Mouse (Mus musculus) granulocyte monocyte progenitor cell, adult 5-6 weeks (primary cell): Measurements from ENCODE around the gene Rhov. TPM values are rescaled to one million over a fixed set of nuclear protein-coding genes. Genes with fewer than 3 reads are reported as not detected.
A peak's percentile ranks its signal among the peaks of the same experiment; 100 is the strongest.

Experiments used
- ATAC-seq: replicated peaks from 2 replicates; pipeline ENCODE4 v1.8.0; 2016; ENCODE audit warnings: mild to moderate bottlenecking, moderate TSS enrichment, inconsistent platforms; ENCODE audit not compliant: poor library complexity, severe bottlenecking
- total RNA-seq, 2 experiments: library from RNA; stranded (forward) in 1 of 2; stranded (reverse) in 1 of 2; fragments of 200-712, 200-1000 nt in 1 of 2; fragments of >200 nt in 1 of 2; fragmentation: Nextera tagmentation in 1 of 2; gene quantifications; 2 replicates each; pipeline ENCODE4 v1.2.3; 2014 to 2017

The Rhov gene
- total RNA-seq, 2 experiments from 2014 or later: 0.26 TPM; not detected in 1

DNA sequence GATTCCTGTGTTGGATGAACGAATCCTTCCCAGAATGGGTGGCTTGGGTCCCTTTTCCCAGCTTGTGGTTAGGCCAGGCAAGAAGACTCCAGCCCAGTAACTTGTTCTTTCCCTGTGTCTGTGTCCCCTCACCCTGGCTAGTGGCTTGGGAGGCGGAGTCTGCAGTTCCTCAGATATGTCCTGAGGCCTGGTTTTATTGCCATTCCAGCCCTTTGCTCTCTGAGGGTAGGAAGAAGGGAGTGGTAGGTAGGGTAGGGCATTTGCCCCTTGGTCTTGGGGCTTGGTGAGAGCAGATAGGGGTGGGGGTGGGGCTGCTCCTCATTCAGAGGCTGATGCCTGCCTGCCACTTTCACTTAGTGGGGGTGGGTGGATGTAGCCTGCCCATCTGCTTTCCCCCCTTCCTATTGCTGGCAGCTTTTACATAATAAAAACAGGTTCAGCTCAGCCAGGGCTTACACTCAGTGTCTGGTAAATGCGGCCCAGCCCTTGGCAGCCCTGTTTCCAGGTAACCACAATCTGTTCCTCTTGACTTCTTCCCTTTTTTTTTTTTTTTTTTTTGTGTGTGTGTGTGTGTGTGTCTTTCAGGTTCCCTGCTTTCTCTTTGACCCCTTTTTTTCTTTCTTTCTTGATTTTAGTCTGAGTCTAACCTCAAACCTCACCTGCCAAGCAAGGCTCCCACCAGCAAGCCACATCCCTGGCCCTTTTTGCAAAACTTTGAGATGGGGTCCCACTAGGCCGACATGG is 30.8 kb downstream of the Rhov start:
- ATAC-seq: no peak

DNA sequence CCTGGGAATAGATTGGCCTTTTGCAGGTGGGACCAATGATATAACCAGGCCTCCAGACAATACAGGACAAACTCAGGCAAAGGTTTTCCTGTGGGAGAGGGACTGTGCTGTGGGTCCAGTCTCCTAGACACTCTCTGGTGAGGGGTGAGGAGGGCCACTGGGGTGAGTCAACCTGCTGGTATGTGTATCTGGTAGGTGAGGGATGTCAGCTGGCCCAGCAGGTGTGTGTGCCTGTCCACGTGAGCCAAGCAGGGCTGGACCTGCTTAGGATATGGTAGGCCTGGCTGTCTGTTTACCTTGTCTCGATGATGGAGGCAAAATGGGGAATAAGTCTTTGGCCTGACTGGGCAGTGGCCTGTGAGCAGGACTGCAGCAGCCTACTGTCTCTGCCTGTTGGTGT is 32.4 kb downstream of the Rhov start:
- no peak for ATAC-seq

- ATAC-seq: peak; percentile 21; the same call in 1 of the 2 replicates
Measured at GRCm38 (mm10) chr2:119237871-119238220, 33.2 kb downstream of the Rhov start.

DNA sequence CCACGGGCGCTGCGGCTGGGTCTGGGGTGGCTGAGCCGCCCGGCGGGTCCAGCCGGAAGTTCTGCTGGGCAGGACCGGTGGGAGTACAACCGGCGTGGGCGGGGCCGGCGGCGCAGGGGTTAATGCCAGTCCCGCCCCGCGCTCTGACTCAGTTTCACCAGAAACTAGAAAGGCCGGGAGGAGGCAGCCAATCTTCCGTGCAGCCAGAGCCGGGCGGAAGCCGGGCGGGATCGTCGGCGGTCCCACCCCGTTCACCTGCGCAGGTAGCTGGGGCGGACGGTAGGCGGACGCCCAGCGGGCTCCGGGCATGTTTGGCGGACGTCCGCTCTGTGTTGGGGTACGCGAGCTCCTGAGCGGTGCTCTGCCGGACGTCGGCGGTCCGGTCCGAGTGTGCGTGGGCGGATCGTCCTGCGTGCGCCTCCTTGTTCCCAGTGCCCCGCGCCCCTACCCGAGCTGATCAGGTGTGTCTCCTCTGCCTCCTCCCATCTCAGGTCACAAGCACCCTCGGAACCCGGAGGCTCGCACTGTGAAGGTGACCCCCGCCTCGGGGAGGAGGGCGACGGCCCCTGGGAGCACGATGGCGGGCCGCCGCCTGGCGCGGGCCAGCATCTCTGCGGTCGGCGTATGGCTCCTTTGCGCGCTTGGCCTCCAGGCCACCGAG is 33.7 kb downstream of the Rhov start, which contains the start of gene Spint1:
Spint1 (plus strand) TSS at position 153 of the 661 bp plus-strand sequence.
- ATAC-seq: peak; percentile 21; the same call in 1 of the 2 replicates

GRCm38 (mm10) chr2:119236682-119237209 is 34.3 kb downstream of the Rhov start:
- ATAC-seq: no peak

DNA sequence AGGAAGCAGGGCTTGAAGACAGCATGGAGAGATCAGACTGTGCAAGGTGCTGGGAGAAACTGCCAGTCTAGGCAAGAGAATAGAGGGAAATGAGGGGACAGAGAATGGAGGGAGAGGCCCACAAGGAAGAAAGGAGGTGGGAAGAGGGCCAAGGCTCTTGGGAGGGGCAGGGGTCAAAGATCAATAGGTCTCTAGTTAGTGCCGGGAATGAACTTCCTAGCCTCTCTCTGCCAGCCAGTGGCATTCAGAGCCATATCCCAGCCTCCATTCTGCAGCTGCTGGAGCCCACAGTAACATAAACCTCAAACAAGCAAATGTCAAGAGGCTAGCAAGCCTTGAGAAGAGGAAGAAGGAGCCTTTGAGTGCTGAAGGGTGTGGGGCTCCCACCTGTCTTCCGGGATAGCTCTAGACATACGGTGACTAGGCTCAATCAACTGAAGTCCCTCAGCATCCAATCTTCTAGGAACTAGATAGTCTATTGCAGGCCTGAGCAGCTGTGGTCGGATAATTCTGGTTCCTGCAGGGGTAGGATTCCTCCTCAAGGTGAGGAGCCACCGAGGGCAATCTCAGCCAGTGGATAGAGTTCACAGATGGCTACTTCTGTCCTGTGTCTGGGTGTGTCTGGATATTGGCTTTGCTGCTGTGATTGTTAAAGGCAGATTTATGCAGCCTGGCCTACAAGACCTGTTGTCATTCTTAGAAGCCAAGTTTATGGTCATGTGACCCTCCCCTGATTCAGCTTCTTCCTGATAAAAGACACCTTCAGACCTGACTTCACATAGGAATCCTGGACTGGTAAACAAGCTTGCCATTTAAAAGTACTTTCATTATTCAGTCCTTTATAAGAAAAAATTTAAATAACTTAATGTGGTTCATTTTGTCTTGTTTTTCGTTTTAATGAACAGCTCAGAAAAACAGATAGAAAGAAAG is 41.0 kb downstream of the Rhov start, which contains the start of gene Ppp1r14d:
Ppp1r14d (minus strand) TSS at position 132 of the 930 bp plus-strand sequence.
- ATAC-seq: no peak

Other genes starting within 250 kb of the Rhov start
- 11.5 and 18.3 TPM in 2 replicates for gene Ccdc32, start 241.9 kb downstream of the Rhov start, total RNA-seq (2014; fragmentation: Nextera tagmentation)
- 14.4 and 15.7 TPM in 2 replicates for gene Ccdc32, start 241.9 kb downstream of the Rhov start, total RNA-seq (2017)
- gene Rpusd2, start 236.5 kb downstream of the Rhov start, total RNA-seq (2014; fragmentation: Nextera tagmentation): 15.8 and 16.0 TPM in 2 replicates
- 15.0 and 15.8 TPM in 2 replicates for gene Rpusd2, start 236.5 kb downstream of the Rhov start, total RNA-seq (2017)
- gene Knl1, start 224.2 kb downstream of the Rhov start, total RNA-seq (2014; fragmentation: Nextera tagmentation): 42.2 and 46.8 TPM in 2 replicates
- 71.1 and 76.1 TPM in 2 replicates for gene Knl1, start 224.2 kb downstream of the Rhov start, total RNA-seq (2017)
- 50.7 and 71.9 TPM in 2 replicates for gene Rad51, start 158.5 kb downstream of the Rhov start, total RNA-seq (2014; fragmentation: Nextera tagmentation)
- gene Rad51, start 158.5 kb downstream of the Rhov start, total RNA-seq (2017): 32.2 and 36.3 TPM in 2 replicates
- 25.4 and 27.2 TPM in 2 replicates for gene Rmdn3, start 114.2 kb downstream of the Rhov start, total RNA-seq (2014; fragmentation: Nextera tagmentation)
- gene Rmdn3, start 114.2 kb downstream of the Rhov start, total RNA-seq (2017): 31.6 and 34.3 TPM in 2 replicates
- 1.3 TPM in 1 of 2 replicates, not detected in the other for gene Gchfr, start 103.5 kb downstream of the Rhov start, total RNA-seq (2014; fragmentation: Nextera tagmentation)
- 1.2 TPM in 1 of 2 replicates, not detected in the other for gene Gchfr, start 103.5 kb downstream of the Rhov start, total RNA-seq (2017)
- not detected in 2 replicates for gene Gm14137, start 96.8 kb downstream of the Rhov start, total RNA-seq (2014; fragmentation: Nextera tagmentation)
- gene Gm14137, start 96.8 kb downstream of the Rhov start, total RNA-seq (2017): not detected in 2 replicates
- 49.0 and 76.4 TPM in 2 replicates for gene Zfyve19, start 62.7 kb downstream of the Rhov start, total RNA-seq (2014; fragmentation: Nextera tagmentation)
- gene Zfyve19, start 62.7 kb downstream of the Rhov start, total RNA-seq (2017): 66.1 and 83.0 TPM in 2 replicates
- gene Dnajc17, start 62.5 kb downstream of the Rhov start, total RNA-seq (2014; fragmentation: Nextera tagmentation): 18.6 and 22.0 TPM in 2 replicates
- gene Dnajc17, start 62.5 kb downstream of the Rhov start, total RNA-seq (2017): 57.1 and 60.6 TPM in 2 replicates
- gene Ppp1r14d, start 41.4 kb downstream of the Rhov start, total RNA-seq (2014; fragmentation: Nextera tagmentation): not detected in 2 replicates
- not detected in 2 replicates for gene Ppp1r14d, start 41.4 kb downstream of the Rhov start, total RNA-seq (2017)
- gene Spint1, start 33.9 kb downstream of the Rhov start, total RNA-seq (2014; fragmentation: Nextera tagmentation): not detected in 2 replicates
- 0.15 TPM in 1 of 2 replicates, not detected in the other for gene Spint1, start 33.9 kb downstream of the Rhov start, total RNA-seq (2017)
- 11.3 and 14.8 TPM in 2 replicates for gene Vps18, start 17.5 kb upstream of the Rhov start, total RNA-seq (2014; fragmentation: Nextera tagmentation)
- 17.2 and 21.1 TPM in 2 replicates for gene Vps18, start 17.5 kb upstream of the Rhov start, total RNA-seq (2017)
- gene Dll4, start 54.5 kb upstream of the Rhov start, total RNA-seq (2014; fragmentation: Nextera tagmentation): not detected in 2 replicates
- gene Dll4, start 54.5 kb upstream of the Rhov start, total RNA-seq (2017): not detected in 2 replicates
- gene Chac1, start 80.0 kb upstream of the Rhov start, total RNA-seq (2014; fragmentation: Nextera tagmentation): not detected in 2 replicates
- gene Chac1, start 80.0 kb upstream of the Rhov start, total RNA-seq (2017): not detected in 2 replicates
- gene Ino80, start 206.4 kb upstream of the Rhov start, total RNA-seq (2014; fragmentation: Nextera tagmentation): 22.7 and 25.1 TPM in 2 replicates
- 25.3 and 28.0 TPM in 2 replicates for gene Ino80, start 206.4 kb upstream of the Rhov start, total RNA-seq (2017)